Mouse (Mus musculus) olfactory bulb, adult 2 months (tissue): ENCODE measurements at regions not wholly inside any gene's neighbourhood (a gene's known extent, or its start where the extent isn't known, plus 50 kb on each side); places are given as distances from the start of the nearest gene placed in this dataset.

Source experiments
- CTCF ChIP-seq: fragments of 200-500 bp; IDR thresholded peaks from 2 replicates; pipeline ENCODE4 v1.5.1; 2012; ENCODE audit warnings: low read depth, mild to moderate bottlenecking, low read length, moderate library complexity; ENCODE audit not compliant: insufficient read depth
- POLR2A ChIP-seq: fragments of 200-500 bp; IDR thresholded peaks from 2 replicates; pipeline ENCODE4 v1.6.1; 2012; ENCODE audit warnings: mild to moderate bottlenecking, low read depth, low read length, moderate library complexity; ENCODE audit not compliant: insufficient read depth

DNA sequence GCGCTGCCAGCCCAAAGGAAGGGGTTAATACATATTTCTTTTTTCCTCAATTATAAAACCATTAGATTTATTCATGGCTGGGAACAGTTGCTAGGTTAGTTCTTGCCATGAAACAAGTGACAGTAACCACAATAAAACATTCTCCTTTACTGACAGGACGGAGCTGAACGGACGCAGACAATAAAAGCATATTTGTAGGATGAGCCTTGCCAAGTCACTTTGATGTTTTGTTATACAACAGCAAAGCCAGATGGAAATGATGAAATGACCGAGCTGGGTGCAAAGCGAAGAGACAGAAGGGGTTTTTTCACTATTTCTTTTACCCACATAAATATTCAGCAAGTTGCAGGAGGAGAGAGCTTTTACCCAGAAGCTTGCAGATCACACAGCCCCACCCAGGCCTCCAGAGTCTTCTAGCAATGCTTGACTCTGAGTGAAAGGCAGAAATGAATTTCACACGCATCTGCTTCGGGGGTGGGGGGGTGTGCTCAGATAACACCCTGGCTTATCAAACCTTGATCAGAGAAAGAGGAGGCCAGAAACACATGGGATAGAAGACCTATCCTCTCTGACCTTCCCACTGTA is 395.3 kb downstream of the Mtx2 start:
- TF ChIP-seq CTCF (no peak), POLR2A (no peak)
